Mouse (Mus musculus): ENCODE results near the gene Syt14. TPM values are rescaled to one million over a fixed set of nuclear protein-coding genes. Genes with fewer than 3 reads are reported as not detected.

The Syt14 gene
- polyA plus RNA-seq, 1 experiment from 2014 or later: 7.0 TPM

GRCm38 (mm10) chr1:192896076-192896475 lies 139.5 kb downstream of the Syt14 start:
- Histone ChIP-seq H3K36me3 (no peaks in the 10 kb centered on the region), H3K27me3 (replicated peaks) (no peaks in the 10 kb centered on the region), H3K4me1 (no peaks in the 10 kb centered on the region), H3K4me2 (replicated peaks) (no peak overlapping the region), H3K9me3 (no peaks in the 10 kb centered on the region), H3K27ac (no peak overlapping the region), H3K9ac (no peak overlapping the region), H3K4me3 (no peak overlapping the region)
- no peak for ATAC-seq (ENCODE audit: low FRiP score, low read depth)
- WGBS: 93% methylated on average over 3 of the region's 3 CpGs

- no peak for ATAC-seq (ENCODE audit: low FRiP score, low read depth)
- H3K27me3 ChIP-seq (replicated peaks): no peaks in the 10 kb centered on the region
- H3K4me2 ChIP-seq (replicated peaks): no peak overlapping the region
- H3K36me3 ChIP-seq: no peaks in the 10 kb centered on the region
- H3K9me3 ChIP-seq: no peaks in the 10 kb centered on the region
- no peak overlapping the region for H3K27ac ChIP-seq
- no peak overlapping the region for H3K9ac ChIP-seq
- WGBS: 88% methylated on average over 3 of the region's 3 CpGs
- H3K4me3 ChIP-seq: no peak overlapping the region
- no peaks in the 10 kb centered on the region for H3K4me1 ChIP-seq
Measured at GRCm38 (mm10) chr1:192890716-192891115, 144.9 kb downstream of the Syt14 start.

- ATAC-seq (ENCODE audit: low FRiP score, low read depth): no peak
- Histone ChIP-seq H3K4me1 (no peaks in the 10 kb centered on the region), H3K4me2 (replicated peaks) (no peak overlapping the region), H3K9ac (no peak overlapping the region), H3K36me3 (no peaks in the 10 kb centered on the region), H3K27ac (no peak overlapping the region), H3K9me3 (no peaks in the 10 kb centered on the region), H3K4me3 (no peak overlapping the region), H3K27me3 (replicated peaks) (no peaks in the 10 kb centered on the region)
- WGBS: 70% methylated on average over 2 of the region's 2 CpGs
Measured at GRCm38 (mm10) chr1:192882617-192883295, 152.8 kb downstream of the Syt14 start.

- Histone ChIP-seq H3K27me3 (replicated peaks) (no peaks in the 10 kb centered on the region), H3K36me3 (no peaks in the 10 kb centered on the region), H3K27ac (no peak overlapping the region), H3K4me1 (no peaks in the 10 kb centered on the region), H3K4me2 (replicated peaks) (no peak overlapping the region), H3K9ac (no peak overlapping the region), H3K4me3 (no peak overlapping the region), H3K9me3 (no peaks in the 10 kb centered on the region)
- no peak for ATAC-seq (ENCODE audit: low FRiP score, low read depth)
- WGBS: 80% methylated on average over 4 of the region's 4 CpGs
Measured at GRCm38 (mm10) chr1:192880130-192880529, 155.4 kb downstream of the Syt14 start.

- H3K9me3 ChIP-seq: no peaks in the 10 kb centered on the region
Measured at GRCm38 (mm10) chr1:192879086-192879580, 156.4 kb downstream of the Syt14 start.

GRCm38 (mm10) chr1:192872841-192873240 lies 162.7 kb downstream of the Syt14 start:
- H3K27ac ChIP-seq: no peak overlapping the region
- WGBS: 63% methylated on average over 5 of the region's 5 CpGs
- no peak for ATAC-seq (ENCODE audit: low FRiP score, low read depth)
- H3K4me1 ChIP-seq: no peaks in the 10 kb centered on the region
- H3K4me2 ChIP-seq (replicated peaks): no peak overlapping the region
- H3K27me3 ChIP-seq (replicated peaks): no peaks in the 10 kb centered on the region
- no peak overlapping the region for H3K9ac ChIP-seq
- H3K36me3 ChIP-seq: no peaks in the 10 kb centered on the region
- H3K9me3 ChIP-seq: no peaks in the 10 kb centered on the region
- no peak overlapping the region for H3K4me3 ChIP-seq

More at GRCm38 (mm10) chr1:192879086-192879580, 156.4 kb downstream of the Syt14 start:
- Histone ChIP-seq H3K9ac (no peak overlapping the region), H3K4me2 (replicated peaks) (no peak overlapping the region), H3K27me3 (replicated peaks) (no peaks in the 10 kb centered on the region), H3K36me3 (no peaks in the 10 kb centered on the region), H3K4me1 (no peaks in the 10 kb centered on the region), H3K4me3 (no peak overlapping the region), H3K27ac (no peak overlapping the region)
- WGBS: 88% methylated on average over 7 of the region's 7 CpGs
- ATAC-seq (ENCODE audit: low FRiP score, low read depth): no peak

GRCm38 (mm10) chr1:192869761-192870160 lies 165.8 kb downstream of the Syt14 start:
- ATAC-seq (ENCODE audit: low FRiP score, low read depth): no peak
- 81% methylated on average over 1 of the region's 1 CpGs for WGBS
- no peaks in the 10 kb centered on the region for H3K36me3 ChIP-seq
- no peak overlapping the region for H3K27ac ChIP-seq
- no peaks in the 10 kb centered on the region for H3K27me3 ChIP-seq (replicated peaks)
- H3K4me2 ChIP-seq (replicated peaks): no peak overlapping the region
- no peaks in the 10 kb centered on the region for H3K9me3 ChIP-seq
- H3K4me3 ChIP-seq: no peak overlapping the region
- no peaks in the 10 kb centered on the region for H3K4me1 ChIP-seq
- H3K9ac ChIP-seq: no peak overlapping the region

- Histone ChIP-seq H3K9me3 (no peaks in the 10 kb centered on the region), H3K27ac (no peak overlapping the region), H3K4me2 (replicated peaks) (no peak overlapping the region), H3K4me1 (peaks cover 7% of the 10 kb centered on the region; the same call in 1 of the 2 replicates), H3K4me3 (no peak overlapping the region), H3K9ac (no peak overlapping the region), H3K27me3 (replicated peaks) (no peaks in the 10 kb centered on the region), H3K36me3 (no peaks in the 10 kb centered on the region)
- ATAC-seq (ENCODE audit: low FRiP score, low read depth): no peak
- 85% methylated on average over 3 of the region's 3 CpGs for WGBS
Measured at GRCm38 (mm10) chr1:192864440-192864839, 171.1 kb downstream of the Syt14 start.

GRCm38 (mm10) chr1:192861305-192861960 lies 174.1 kb downstream of the Syt14 start:
- Histone ChIP-seq H3K4me3 (no peak overlapping the region), H3K9me3 (no peaks in the 10 kb centered on the region), H3K36me3 (no peaks in the 10 kb centered on the region), H3K27ac (no peak overlapping the region), H3K9ac (no peak overlapping the region), H3K4me1 (peaks cover 8% of the 10 kb centered on the region; the same call in 1 of the 2 replicates), H3K4me2 (replicated peaks) (no peak overlapping the region), H3K27me3 (replicated peaks) (peaks cover 1% of the 10 kb centered on the region; the same call in 1 of the 2 replicates)
- 38% methylated on average over 5 of the region's 5 CpGs for WGBS
- no peak for ATAC-seq (ENCODE audit: low FRiP score, low read depth)

- 77% methylated on average over 6 of the region's 6 CpGs for whole genome bisulfite sequencing
- H3K4me3 ChIP-seq: no peak overlapping the region
- ATAC-seq (ENCODE audit: low FRiP score, low read depth): no peak
- H3K9me3 ChIP-seq: no peaks in the 10 kb centered on the region
- no peaks in the 10 kb centered on the region for H3K36me3 ChIP-seq
- peaks cover 3% of the 10 kb centered on the region; the same call in 1 of the 2 replicates for H3K27me3 ChIP-seq (replicated peaks)
- H3K27ac ChIP-seq: no peak overlapping the region
- peaks cover 15% of the 10 kb centered on the region; the same call in 1 of the 2 replicates for H3K4me1 ChIP-seq
- H3K9ac ChIP-seq: no peak overlapping the region
- H3K4me2 ChIP-seq (replicated peaks): no peak overlapping the region
Measured at GRCm38 (mm10) chr1:192860273-192860672, 175.3 kb downstream of the Syt14 start.

- Histone ChIP-seq H3K27me3 (replicated peaks) (peaks cover 11% of the 10 kb centered on the region; the same call in 1 of the 2 replicates), H3K9me3 (no peaks in the 10 kb centered on the region), H3K9ac (no peak overlapping the region), H3K4me2 (replicated peaks) (no peak overlapping the region), H3K27ac (no peak overlapping the region), H3K4me1 (peaks cover 25% of the 10 kb centered on the region), H3K36me3 (no peaks in the 10 kb centered on the region), H3K4me3 (no peak overlapping the region)
- WGBS: 84% methylated on average over 5 of the region's 5 CpGs
- ATAC-seq (ENCODE audit: low FRiP score, low read depth): no peak
Measured at GRCm38 (mm10) chr1:192857582-192857981, 178.0 kb downstream of the Syt14 start.

GRCm38 (mm10) chr1:192856931-192857330 lies 178.6 kb downstream of the Syt14 start:
- H3K36me3 ChIP-seq: no peaks in the 10 kb centered on the region
- no peak overlapping the region for H3K4me2 ChIP-seq (replicated peaks)
- no peak overlapping the region for H3K4me3 ChIP-seq
- no peak overlapping the region for H3K27ac ChIP-seq
- H3K9ac ChIP-seq: no peak overlapping the region
- H3K27me3 ChIP-seq (replicated peaks): peaks cover 15% of the 10 kb centered on the region; the same call in 1 of the 2 replicates
- 75% methylated on average over 6 of the region's 6 CpGs for WGBS
- no peaks in the 10 kb centered on the region for H3K9me3 ChIP-seq
- ATAC-seq (ENCODE audit: low FRiP score, low read depth): no peak
- H3K4me1 ChIP-seq: peaks cover 31% of the 10 kb centered on the region
